Mouse (Mus musculus) cortical plate, adult 2 months (tissue): ENCODE results near the gene Stard7.

Experiments used
- CTCF ChIP-seq: fragments of 200-500 bp; IDR thresholded peaks from 2 replicates; pipeline ENCODE4 v1.5.1; 2011; ENCODE audit warnings: mild to moderate bottlenecking, control low read depth, low read length; ENCODE audit not compliant: insufficient read depth; ENCODE audit errors: extremely low read depth
- POLR2A ChIP-seq: fragments of 200-500 bp; IDR thresholded peaks from 2 replicates; pipeline ENCODE4 v1.6.1; 2011; ENCODE audit warnings: mild to moderate bottlenecking, low read length, control low read depth; ENCODE audit not compliant: insufficient read depth; ENCODE audit errors: extremely low read depth

DNA sequence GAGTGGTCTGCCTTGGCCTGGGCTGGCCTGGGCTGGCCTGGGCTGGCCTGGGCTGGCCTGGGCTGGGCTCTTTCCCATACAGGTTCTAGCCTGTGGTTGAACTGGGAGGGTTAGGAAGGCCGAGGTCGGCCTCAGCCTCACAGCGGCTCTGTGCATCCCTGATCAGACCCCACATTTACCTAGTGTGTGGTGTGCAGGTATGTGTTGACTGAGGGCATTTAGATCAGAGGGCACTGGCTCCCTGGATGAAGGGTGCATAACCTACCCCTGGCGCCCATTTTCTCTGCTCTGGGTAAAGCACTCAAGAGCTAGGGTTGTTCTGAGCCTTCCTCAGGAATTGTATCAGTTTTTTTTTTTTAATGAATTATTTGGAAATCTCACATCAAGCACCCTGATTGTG is 68.4 kb downstream of the Stard7 start, which contains the start of gene Astl:
- no peak for TF ChIP-seq CTCF
- no peak for TF ChIP-seq POLR2A
